Mouse (Mus musculus) MEL (cell line): ENCODE data around the gene Cacna1c. TPM values are rescaled to one million over a fixed set of nuclear protein-coding genes. Genes with fewer than 3 reads are reported as not detected.

Experiments
- DNase-seq: peaks from one replicate; pipeline ENCODE4 v3.0.0; 2011; ENCODE audit warnings: low read depth, low spot score
- H3K27ac ChIP-seq: 2 replicates; pipeline ENCODE4 v1.5.1; 2012; ENCODE audit warnings: low read depth, mild to moderate bottlenecking, control low read depth, low read length, moderate library complexity; ENCODE audit not compliant: control insufficient read depth
- H3K27me3 ChIP-seq, 2 experiments: fragments of 150-350 bp in 1 of 2; sonication (generic) in 1 of 2; 2 replicates each; pipeline ENCODE4 v1.6.1; 2012; ENCODE audit warnings: low read length in 2 of 2, mild to moderate bottlenecking in 2 of 2, improper control_type of control experiment in 1 of 2, moderate library complexity in 1 of 2; ENCODE audit not compliant: insufficient read depth in 2 of 2, control insufficient read depth in 1 of 2
- H3K36me3 ChIP-seq, 2 experiments: 2 replicates each; pipeline ENCODE4 v1.6.1; 2012 to 2014; ENCODE audit warnings: low read length in 2 of 2, improper control_type of control experiment in 1 of 2, inconsistent platforms in 1 of 2, mild to moderate bottlenecking in 1 of 2; ENCODE audit not compliant: insufficient read depth in 2 of 2, control insufficient read depth in 1 of 2
- H3K4me1 ChIP-seq, 2 experiments: fragments of 150-350 bp in 1 of 2; sonication (generic) in 1 of 2; 2 replicates each; pipeline ENCODE4 v1.6.1; 2012; ENCODE audit warnings: low read length in 2 of 2, improper control_type of control experiment in 1 of 2, mild to moderate bottlenecking in 1 of 2; ENCODE audit not compliant: insufficient read depth in 2 of 2, control insufficient read depth in 1 of 2
- H3K4me3 ChIP-seq, 2 experiments: fragments of 150-350 bp in 1 of 2; sonication (generic) in 1 of 2; 2 replicates each; pipeline ENCODE4 v1.5.1; 2012; ENCODE audit warnings: low read depth in 2 of 2, low read length in 2 of 2, mild to moderate bottlenecking in 2 of 2, moderate library complexity in 2 of 2, control low read depth in 1 of 2, improper control_type of control experiment in 1 of 2; ENCODE audit not compliant: control insufficient read depth in 1 of 2, insufficient read depth in 1 of 2
- H3K79me2 ChIP-seq: 2 replicates; pipeline ENCODE4 v1.6.1; 2012; ENCODE audit warnings: mild to moderate bottlenecking, low read length, moderate library complexity; ENCODE audit not compliant: control insufficient read depth, poor library complexity, insufficient read depth
- H3K9ac ChIP-seq: 2 replicates; pipeline ENCODE4 v1.6.1; 2012; ENCODE audit warnings: low read depth, mild to moderate bottlenecking, control low read depth, low read length, moderate library complexity; ENCODE audit not compliant: control insufficient read depth, poor library complexity, severe bottlenecking
- H3K9me3 ChIP-seq: fragments of 150-350 bp; sonication (generic); replicated peaks from 2 replicates; pipeline ENCODE4 v1.6.1; 2012; ENCODE audit warnings: mild to moderate bottlenecking, low read length, improper control_type of control experiment, moderate library complexity; ENCODE audit not compliant: insufficient read depth
- BHLHE40 ChIP-seq: IDR thresholded peaks from 2 replicates; pipeline ENCODE4 v1.6.1; 2012; ENCODE audit warnings: low read depth, mild to moderate bottlenecking, inconsistent platforms, low read length, improper control_type of control experiment, borderline replicate concordance
- CHD2 ChIP-seq: IDR thresholded peaks from 2 replicates; pipeline ENCODE4 v1.6.1; 2011; ENCODE audit warnings: low read length, improper control_type of control experiment
- CTCF ChIP-seq, 3 experiments: IDR thresholded peaks in 2 of 3; conservative IDR thresholded peaks in 1 of 3; 2 replicates each; pipeline ENCODE4 v1.5.1; 2011 to 2012; ENCODE audit warnings: low read length in 3 of 3, low read depth in 2 of 3, mild to moderate bottlenecking in 2 of 3, improper control_type of control experiment in 1 of 3, inconsistent platforms in 1 of 3, mixed read lengths in 1 of 3, moderate library complexity in 1 of 3; ENCODE audit not compliant: control insufficient read depth in 1 of 3, insufficient read depth in 1 of 3, poor library complexity in 1 of 3, severe bottlenecking in 1 of 3
- EP300 ChIP-seq, 2 experiments: IDR thresholded peaks; 2 replicates each; pipeline ENCODE4 v1.6.1; 2011; ENCODE audit warnings: improper control_type of control experiment in 2 of 2, low read length in 2 of 2, low read depth in 1 of 2, mild to moderate bottlenecking in 1 of 2
- GABPA ChIP-seq: IDR thresholded peaks from 2 replicates; pipeline ENCODE4 v1.6.1; 2012; ENCODE audit warnings: low read depth, mild to moderate bottlenecking, inconsistent platforms, low read length, improper control_type of control experiment, moderate library complexity
- GATA1 ChIP-seq: IDR thresholded peaks from 2 replicates; pipeline ENCODE4 v1.6.1; 2011; ENCODE audit warnings: low read depth, low read length, improper control_type of control experiment
- MAFK ChIP-seq: IDR thresholded peaks from 2 replicates; pipeline ENCODE4 v1.6.1; 2011; ENCODE audit warnings: low read depth, mild to moderate bottlenecking, low read length, improper control_type of control experiment, borderline replicate concordance
- MAX ChIP-seq: IDR thresholded peaks from 2 replicates; pipeline ENCODE4 v1.6.1; 2011; ENCODE audit warnings: low read length, improper control_type of control experiment
- MAZ ChIP-seq: IDR thresholded peaks from 2 replicates; pipeline ENCODE4 v1.6.1; 2012; ENCODE audit warnings: low read depth, mild to moderate bottlenecking, inconsistent platforms, low read length, improper control_type of control experiment
- MEF2A ChIP-seq: IDR thresholded peaks from 2 replicates; pipeline ENCODE4 v1.6.1; 2014; ENCODE audit warnings: low read depth, mild to moderate bottlenecking, inconsistent platforms, low read length, improper control_type of control experiment; ENCODE audit not compliant: poor library complexity, insufficient replicate concordance, severe bottlenecking; ENCODE audit errors: extremely low read depth
- MXI1 ChIP-seq: IDR thresholded peaks from 2 replicates; pipeline ENCODE4 v1.6.1; 2011; ENCODE audit warnings: mild to moderate bottlenecking, low read depth, low read length, improper control_type of control experiment
- NELFE ChIP-seq: IDR thresholded peaks from 2 replicates; pipeline ENCODE4 v1.6.1; 2011; ENCODE audit warnings: low read depth, low read length, improper control_type of control experiment
- NRF1 ChIP-seq: IDR thresholded peaks from 2 replicates; pipeline ENCODE4 v1.6.1; 2014; ENCODE audit warnings: low read depth, mild to moderate bottlenecking, inconsistent platforms, low read length, improper control_type of control experiment, moderate library complexity; ENCODE audit not compliant: poor library complexity, insufficient read depth, severe bottlenecking
- POLR2AphosphoS2 ChIP-seq: IDR thresholded peaks from 2 replicates; pipeline ENCODE4 v1.6.1; 2011; ENCODE audit warnings: low read length, improper control_type of control experiment
- POLR2AphosphoS5 ChIP-seq: IDR thresholded peaks from 2 replicates; pipeline ENCODE4 v1.6.1; 2012; ENCODE audit warnings: low read depth, borderline replicate concordance, mild to moderate bottlenecking, inconsistent platforms, low read length, moderate library complexity, mixed read lengths
- RCOR1 ChIP-seq: IDR thresholded peaks from 2 replicates; pipeline ENCODE4 v1.6.1; 2012; ENCODE audit warnings: low read depth, mild to moderate bottlenecking, inconsistent platforms, low read length, improper control_type of control experiment
- SIN3A ChIP-seq: IDR thresholded peaks from 2 replicates; pipeline ENCODE4 v1.6.1; 2012; ENCODE audit warnings: low read length, improper control_type of control experiment, inconsistent platforms
- TBP ChIP-seq: IDR thresholded peaks from 2 replicates; pipeline ENCODE4 v1.8.0; 2011; ENCODE audit warnings: low read depth, low read length, improper control_type of control experiment
- TCF12 ChIP-seq: IDR thresholded peaks from 2 replicates; pipeline ENCODE4 v1.6.1; 2014; ENCODE audit warnings: low read depth, mild to moderate bottlenecking, inconsistent platforms, low read length, improper control_type of control experiment, moderate library complexity
- UBTF ChIP-seq: IDR thresholded peaks from 2 replicates; pipeline ENCODE4 v1.6.1; 2012; ENCODE audit warnings: low read depth, mild to moderate bottlenecking, inconsistent platforms, low read length, improper control_type of control experiment, moderate library complexity, borderline replicate concordance; ENCODE audit not compliant: insufficient read depth
- USF1 ChIP-seq: IDR thresholded peaks from 2 replicates; pipeline ENCODE4 v1.6.1; 2014; ENCODE audit warnings: low read depth, mild to moderate bottlenecking, inconsistent platforms, low read length, improper control_type of control experiment, moderate library complexity
- USF2 ChIP-seq, 2 experiments: IDR thresholded peaks; 2 replicates each; pipeline ENCODE4 v1.6.1; 2011 to 2012; ENCODE audit warnings: improper control_type of control experiment in 2 of 2, low read length in 2 of 2, borderline replicate concordance in 1 of 2, inconsistent platforms in 1 of 2, low read depth in 1 of 2, mild to moderate bottlenecking in 1 of 2; ENCODE audit not compliant: insufficient read depth in 1 of 2
- ZMIZ1 ChIP-seq: IDR thresholded peaks from 2 replicates; pipeline ENCODE4 v1.6.1; 2012; ENCODE audit warnings: low read depth, mild to moderate bottlenecking, inconsistent platforms, low read length, improper control_type of control experiment, moderate library complexity
- ZNF384 ChIP-seq: IDR thresholded peaks from 2 replicates; pipeline ENCODE4 v1.6.1; 2012; ENCODE audit warnings: low read depth, mild to moderate bottlenecking, inconsistent platforms, low read length, improper control_type of control experiment
- polyA plus RNA-seq, 2 experiments: library from polyadenylated mRNA; stranded (reverse) in 1 of 2; unstranded in 1 of 2; fragments of >175 nt in 1 of 2; fragments of >200 nt in 1 of 2; gene quantifications; 2 replicates each; pipeline versions ENCODE4 v1.2.1 to v1.2.4; 2012; ENCODE audit warnings: low replicate concordance in 2 of 2, low read depth in 1 of 2; ENCODE audit not compliant: insufficient read length in 2 of 2, insufficient read depth in 1 of 2, missing spikeins in 1 of 2
- total RNA-seq: library from RNA; depleted of rRNA; stranded (reverse); fragments of 300-350 nt; gene quantifications from 2 replicates; pipeline ENCODE4 v1.2.3, GENCODE M21; 2012

The Cacna1c gene
- total and polyA plus RNA-seq, 3 experiments = 3.4 to 4.4 TPM; not detected in 1

DNA sequence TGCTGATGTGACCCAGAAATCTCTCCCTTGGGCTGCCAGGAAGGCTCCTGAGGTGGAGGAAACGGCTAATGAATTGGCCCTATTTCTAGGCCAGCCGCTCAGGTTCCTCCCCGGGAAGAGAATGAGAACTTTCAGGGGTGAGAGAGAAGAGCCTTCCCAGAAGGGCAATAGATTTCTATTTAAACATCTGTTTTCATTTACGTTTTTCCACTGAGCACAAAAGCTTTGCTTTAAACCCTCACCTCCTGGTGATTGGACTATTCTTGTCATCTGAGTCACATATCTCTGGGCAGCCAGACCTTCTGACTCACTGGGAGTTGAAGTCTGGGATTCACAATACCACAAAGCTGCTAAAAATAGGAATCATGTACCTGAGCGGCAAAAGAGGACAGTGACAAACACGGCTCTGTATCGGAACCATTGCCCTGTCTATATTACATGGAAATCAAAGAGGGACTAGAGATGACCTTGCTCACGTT lies 312.1 kb downstream of the Cacna1c start:
- DNase-seq = no peak
- Histone ChIP-seq H3K9me3 (no peaks in the 10 kb centered on the region), H3K36me3 (no peaks in the 10 kb centered on the region), H3K9ac (no peak overlapping the region), H3K27ac (no peak overlapping the region), H3K4me1 (no peaks in the 10 kb centered on the region), H3K4me3 (no peak overlapping the region), H3K79me2 (no peaks in the 10 kb centered on the region), H3K27me3 (peaks cover 3% of the 10 kb centered on the region in 2 experiments; a peak in 2 of 4 replicates)
- TF ChIP-seq MEF2A (no peak), POLR2AphosphoS2 (no peak), USF2 (IDR thresholded peaks at IDR 0.05; ENCODE audit: borderline replicate concordance in 1 of 2, insufficient read depth in 1 of 2, low read depth in 1 of 2, low read length in 2 of 2) (no peak), EP300 (IDR thresholded peaks at IDR 0.05; ENCODE audit: low read depth in 1 of 2, low read length in 2 of 2) (no peak), TBP (no peak), GABPA (no peak), GATA1 (no peak), MAZ (no peak), NELFE (no peak), MAX (no peak), SIN3A (no peak), BHLHE40 (no peak), MAFK (no peak), TCF12 (no peak), ZNF384 (no peak), MXI1 (no peak), USF1 (no peak), UBTF (no peak), CHD2 (no peak), RCOR1 (no peak)

DNA sequence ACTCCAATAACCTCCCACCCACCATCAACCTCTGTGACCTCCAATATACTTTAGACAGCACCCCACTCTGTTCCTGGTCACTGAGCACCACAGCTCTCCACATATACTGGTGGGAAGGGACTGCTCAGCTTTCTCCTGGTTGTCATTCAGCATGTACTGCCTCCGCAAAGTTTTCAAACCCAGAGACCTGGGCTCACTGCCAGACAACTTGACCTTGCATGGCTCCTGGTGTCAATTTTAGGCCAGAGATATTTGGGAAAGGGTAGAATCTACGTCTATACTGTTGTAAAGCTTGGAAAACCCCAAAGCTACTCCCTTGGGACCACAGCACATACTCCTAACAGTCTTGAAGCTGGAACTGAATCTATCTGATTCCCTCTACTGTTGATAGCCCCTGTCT lies 320.0 kb downstream of the Cacna1c start:
- no peaks in the 10 kb centered on the region for H3K9me3 ChIP-seq
- no peak overlapping the region for H3K9ac ChIP-seq
- H3K27ac ChIP-seq = no peak overlapping the region
- no peak overlapping the region for H3K4me3 ChIP-seq
- H3K4me1 ChIP-seq = peaks cover 0 to 1% of the 10 kb centered on the region in 2 experiments; a peak in 1 of 4 replicates
- TF ChIP-seq CTCF (IDR thresholded peaks at IDR 0.05 in 2 of 3, conservative IDR thresholded peaks at IDR 0.05 in 1 of 3; ENCODE audit: control insufficient read depth in 1 of 3, insufficient read depth in 1 of 3, low read depth in 2 of 3, low read length in 3 of 3, poor library complexity in 1 of 3, severe bottlenecking in 1 of 3) = no peak
- no peak for TF ChIP-seq MEF2A
- no peak for TF ChIP-seq POLR2AphosphoS2
- no peak for TF ChIP-seq RCOR1
- TF ChIP-seq NRF1 = no peak
- no peak for TF ChIP-seq USF2 (IDR thresholded peaks at IDR 0.05; ENCODE audit: borderline replicate concordance in 1 of 2, insufficient read depth in 1 of 2, low read depth in 1 of 2, low read length in 2 of 2)
- TF ChIP-seq POLR2AphosphoS5 = no peak
- TF ChIP-seq ZMIZ1 = no peak
- peaks cover 13 to 16% of the 10 kb centered on the region in 2 experiments for H3K27me3 ChIP-seq
- DNase-seq = no peak
- H3K79me2 ChIP-seq = no peaks in the 10 kb centered on the region
- H3K36me3 ChIP-seq = no peaks in the 10 kb centered on the region
